Mouse (Mus musculus) left cerebral cortex, postnatal 25 days (tissue): ENCODE data around the gene Ifnar1. TPM values are rescaled to one million over a fixed set of nuclear protein-coding genes. Genes with fewer than 3 reads are reported as not detected.

Source experiments
- DNase-seq, 2 experiments: peaks; one replicate each; pipeline ENCODE4 v3.0.0; 2022; ENCODE audit warnings: low spot score in 2 of 2, mixed read lengths in 1 of 2
- intact Hi-C: fragments of 180-260 bp; cut with DNase I; formaldehyde crosslinking; loops from one replicate; pipeline ENCODE4 v1.15.1; 2025
- total RNA-seq, 2 experiments: library from RNA; stranded (reverse); gene quantifications; 2 replicates each; pipeline ENCODE4 v1.2.3; 2021

Gene Ifnar1
- total RNA-seq, 2 experiments from 2014 or later: 53.6 to 56.1 TPM

DNA sequence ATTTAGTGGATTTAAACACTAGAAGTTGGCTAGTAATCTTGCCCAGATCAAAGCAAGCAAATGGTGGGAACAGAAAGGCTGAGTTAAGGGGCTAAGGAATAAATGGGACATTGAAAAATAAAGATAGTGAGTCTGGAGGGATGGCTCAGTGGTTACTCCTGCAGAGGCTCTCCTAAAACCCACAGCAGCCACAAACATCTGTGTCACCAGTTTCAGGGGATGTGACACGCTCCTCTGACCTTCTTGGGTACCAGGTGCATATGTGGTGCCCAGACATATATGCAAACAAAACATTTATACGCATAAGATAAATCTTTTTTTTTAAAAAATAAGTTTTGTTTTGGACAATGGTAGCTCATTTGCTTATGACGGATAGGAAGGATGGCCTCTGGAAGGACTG, 25.6 kb upstream of the Ifnar1 start:
- DNase-seq: no peak
- intact Hi-C loops: no loop called here

DNA sequence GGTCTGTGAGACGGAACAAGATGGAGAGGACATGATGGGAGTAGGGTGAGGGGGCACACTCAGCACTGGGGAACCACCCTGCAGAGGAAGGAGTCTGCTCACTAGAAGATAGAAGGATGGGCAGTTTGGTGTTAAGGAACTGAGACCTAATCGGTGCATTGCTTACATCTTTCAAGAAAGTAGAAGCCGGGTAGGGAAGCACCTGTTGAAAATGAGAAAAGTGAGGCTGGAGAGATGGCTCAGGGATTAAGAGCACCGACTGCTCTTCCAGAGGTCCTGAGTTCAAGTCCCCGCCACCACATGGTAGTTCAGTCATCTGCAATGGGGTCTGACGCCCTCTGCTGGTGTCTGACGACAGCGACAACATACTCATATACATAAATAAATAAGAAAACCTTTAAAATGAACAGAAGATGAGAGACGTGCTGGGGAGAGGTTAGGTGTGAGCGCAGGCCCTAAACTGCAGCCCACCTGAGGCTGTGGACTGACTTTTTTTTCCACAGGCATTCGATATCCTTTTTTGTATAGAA, 25.1 kb upstream of the Ifnar1 start:
- DNase-seq: no peak
- intact Hi-C loops: loop anchor here (5.0 kb wide), 1 partner anchor 98 kb away; no protein-coding TSS in a partner anchor

DNA sequence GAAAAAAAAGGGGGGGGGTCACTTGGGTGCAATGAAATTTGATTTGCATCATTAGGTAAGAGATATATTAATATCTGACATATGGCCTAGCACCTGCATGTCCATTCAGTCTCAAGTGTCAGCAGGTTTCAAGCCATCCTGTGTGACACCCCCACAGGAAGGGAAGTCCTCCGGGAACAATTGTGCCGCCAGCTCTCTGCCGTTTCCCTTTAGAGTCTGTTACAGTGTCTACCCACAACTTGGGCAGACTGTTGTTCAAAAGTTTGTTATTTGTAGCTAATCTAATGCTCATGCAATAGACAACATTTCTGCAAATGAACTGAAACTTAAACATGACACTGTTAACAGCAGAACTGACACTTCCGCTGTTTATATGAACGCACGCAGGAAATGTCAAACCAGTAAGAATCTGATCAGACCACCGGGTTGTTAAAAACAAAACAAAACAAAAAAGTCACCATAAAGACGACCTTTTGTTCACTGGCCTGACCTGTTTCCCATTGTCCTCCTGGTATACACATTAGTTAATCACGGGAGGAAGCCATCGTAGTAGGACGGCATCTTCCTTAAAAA, 23.9 kb upstream of the Ifnar1 start:
- no peak for DNase-seq
- intact Hi-C loops: loop anchor here (5.0 kb wide), 1 partner anchor 99 kb away; no protein-coding TSS in a partner anchor

DNA sequence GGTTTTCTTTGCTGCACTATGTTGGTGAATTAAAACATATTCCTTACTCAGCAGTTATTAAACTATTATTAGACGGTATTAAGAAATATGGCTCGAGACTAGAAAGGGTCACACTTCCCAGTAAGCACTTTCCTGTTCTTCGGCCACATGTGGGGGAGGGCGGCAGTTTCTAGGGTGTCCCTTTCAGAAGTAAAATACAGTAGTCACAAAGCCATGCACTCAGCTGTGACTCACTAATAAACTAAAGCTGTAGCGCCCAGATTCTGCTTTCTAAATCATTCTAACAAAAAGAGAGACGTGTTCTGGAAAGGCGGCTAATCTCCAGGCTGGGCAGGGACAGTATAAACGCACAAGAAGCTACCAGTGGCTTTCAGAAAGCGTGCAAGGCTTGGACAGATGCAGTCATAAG, 23.3 kb upstream of the Ifnar1 start:
- no peak for DNase-seq
- intact Hi-C loops: loop anchor here (5.0 kb wide), 1 partner anchor 99 kb away; no protein-coding TSS in a partner anchor

DNA sequence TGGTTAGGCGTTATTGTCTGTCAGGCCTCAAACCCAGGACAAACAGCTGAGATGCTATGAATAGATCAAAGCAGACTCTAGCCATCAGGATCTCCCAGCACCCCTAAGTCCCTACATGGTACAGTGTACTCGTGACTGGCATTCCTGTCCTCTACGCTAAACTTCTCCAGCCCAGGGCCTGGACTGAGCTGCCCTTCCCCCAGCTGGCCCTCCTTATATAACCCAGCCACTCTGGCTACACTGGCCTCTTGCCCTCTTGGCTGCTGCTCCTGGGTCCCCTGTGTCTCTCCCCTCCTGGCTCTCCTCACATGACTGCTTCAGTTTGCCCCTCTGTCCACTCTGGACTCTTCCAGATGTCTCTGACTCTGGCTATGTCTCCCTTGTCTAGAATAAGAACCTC, 22.4 kb upstream of the Ifnar1 start:
- no peak for DNase-seq
- intact Hi-C loops: loop anchor here (5.0 kb wide), 1 partner anchor 100 kb away; no protein-coding TSS in a partner anchor

DNA sequence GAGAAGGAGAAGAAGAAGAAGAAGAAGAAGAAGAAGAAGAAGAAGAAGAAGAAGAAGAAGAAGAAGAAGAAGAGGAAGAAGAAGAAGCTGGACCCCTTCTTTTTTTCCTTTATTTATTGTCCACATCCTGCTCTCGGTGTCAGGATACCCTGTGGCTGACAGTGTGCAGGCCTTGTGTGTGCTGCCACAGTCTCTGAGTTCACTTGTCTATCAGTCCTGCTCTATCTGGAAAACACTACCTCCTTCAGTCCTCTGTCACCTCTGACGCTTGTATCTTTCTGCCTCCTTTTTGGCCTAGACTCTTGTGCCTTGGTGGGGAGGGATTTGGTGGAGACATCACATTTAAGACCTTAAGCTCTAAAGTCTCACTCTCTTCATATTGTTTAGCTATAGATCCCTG, 21.6 kb upstream of the Ifnar1 start:
- DNase-seq: no peak
- intact Hi-C loops: loop anchor here (5.0 kb wide), 1 partner anchor 101 kb away; no protein-coding TSS in a partner anchor

DNA sequence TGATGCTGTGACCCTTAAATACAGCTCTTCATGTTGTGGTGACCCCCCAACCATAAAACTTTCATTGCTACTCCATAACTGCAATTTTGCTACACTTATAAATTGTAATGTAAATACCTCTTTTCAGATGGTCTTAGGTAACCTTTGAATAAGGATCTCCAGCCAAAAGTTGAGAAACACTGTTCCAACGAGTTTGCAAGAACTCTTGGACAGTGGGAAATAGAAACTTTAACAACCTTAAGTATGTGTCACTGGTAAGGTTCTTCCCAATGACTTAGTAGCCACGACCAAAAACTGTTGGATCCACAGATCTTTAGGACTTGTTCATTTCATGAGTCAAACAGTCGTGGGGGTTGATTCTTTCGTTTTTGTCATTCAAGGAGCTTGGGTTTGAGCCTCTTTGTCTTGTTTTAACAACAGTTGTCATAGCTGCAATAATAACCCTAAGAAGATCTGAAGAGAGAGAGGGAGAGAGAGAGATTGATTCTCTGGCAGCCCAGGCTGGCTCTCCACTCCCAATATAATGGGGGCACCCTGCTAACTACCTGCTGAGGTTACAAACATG, 21.1 kb upstream of the Ifnar1 start:
- intact Hi-C loops: loop anchor here (5.0 kb wide), 1 partner anchor 102 kb away; no protein-coding TSS in a partner anchor
- no peak for DNase-seq

DNA sequence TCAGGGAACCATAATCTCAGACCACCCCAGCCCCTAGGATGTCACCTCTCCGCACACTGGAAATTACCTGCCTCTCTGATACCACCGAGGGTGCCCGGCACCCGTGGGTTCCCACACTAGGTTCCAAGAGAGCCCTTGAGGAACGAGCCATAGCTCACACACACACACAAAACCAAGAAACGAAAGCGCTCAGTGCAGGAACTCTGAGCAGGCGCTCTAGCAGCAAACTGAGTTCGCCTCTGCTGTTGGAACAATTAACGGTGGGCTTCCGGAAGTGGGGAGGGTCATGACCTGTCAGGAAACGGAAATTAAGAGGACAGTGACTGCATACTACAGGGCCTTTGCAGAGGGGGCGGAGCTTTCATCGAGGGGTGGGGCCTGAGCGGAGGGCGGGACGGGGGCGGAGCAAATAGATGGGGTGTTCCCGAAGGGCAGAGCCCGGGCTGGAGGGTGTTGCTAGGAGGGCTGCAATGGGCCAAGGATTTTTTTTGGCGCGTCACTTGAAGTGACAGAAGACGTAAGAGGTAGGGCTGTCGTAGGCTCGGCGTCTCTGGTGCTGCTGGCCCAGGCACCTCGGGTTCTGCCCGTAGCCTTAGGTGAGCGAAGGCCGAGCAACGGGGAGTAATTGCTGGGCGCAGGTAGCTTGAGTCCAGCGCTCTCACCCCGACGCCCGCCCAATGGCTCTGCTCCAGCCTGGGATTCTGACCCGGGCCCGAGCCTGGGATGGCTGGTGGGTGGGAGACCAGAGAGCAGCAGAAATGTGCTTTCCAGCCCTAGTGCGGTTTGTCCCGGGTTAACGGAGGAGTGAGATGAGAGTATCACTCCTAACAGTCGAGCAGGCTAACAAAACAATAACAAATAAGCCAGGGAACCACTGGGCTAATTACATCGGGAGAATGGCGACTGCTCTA, 20.2 kb upstream of the Ifnar1 start:
- peak; percentile 72 to 83 for DNase-seq
- intact Hi-C loops: loop anchor here (5.0 kb wide), 1 partner anchor 103 kb away; no protein-coding TSS in a partner anchor

DNA sequence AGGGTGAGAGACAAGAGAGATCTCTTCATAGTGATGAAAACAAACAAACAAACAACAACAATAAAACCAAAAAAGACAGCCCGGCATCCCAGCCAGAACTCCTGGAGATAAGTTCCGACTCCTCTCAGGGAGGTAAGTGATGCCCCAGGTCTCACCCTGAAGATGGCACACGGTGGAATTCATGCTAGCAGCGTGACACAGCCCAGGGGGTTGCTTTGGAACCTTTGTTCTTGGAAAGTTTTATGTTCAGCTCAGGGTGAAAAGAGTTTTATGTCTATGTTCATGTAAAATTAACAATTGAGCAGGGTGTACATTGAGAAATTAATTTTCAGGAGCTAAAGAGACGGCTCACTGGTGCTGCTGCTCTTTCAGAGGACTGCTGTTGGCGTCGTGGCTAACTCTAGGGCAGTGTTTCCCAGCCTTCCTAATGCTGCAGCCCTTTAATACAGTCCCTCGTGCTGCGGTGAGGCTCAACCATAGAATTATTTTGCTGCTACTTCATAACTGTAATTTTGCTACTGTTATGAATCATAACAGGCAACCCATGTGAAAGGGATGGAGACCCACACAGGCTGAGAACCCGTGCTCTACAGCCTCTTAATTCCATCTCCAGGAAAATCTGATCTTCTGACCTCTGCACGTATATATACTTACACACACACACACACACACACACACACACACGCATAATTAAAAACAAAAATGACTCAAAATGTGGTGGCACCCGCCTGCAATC, 19.4 kb upstream of the Ifnar1 start:
- no peak for DNase-seq
- intact Hi-C loops: no loop called here

DNA sequence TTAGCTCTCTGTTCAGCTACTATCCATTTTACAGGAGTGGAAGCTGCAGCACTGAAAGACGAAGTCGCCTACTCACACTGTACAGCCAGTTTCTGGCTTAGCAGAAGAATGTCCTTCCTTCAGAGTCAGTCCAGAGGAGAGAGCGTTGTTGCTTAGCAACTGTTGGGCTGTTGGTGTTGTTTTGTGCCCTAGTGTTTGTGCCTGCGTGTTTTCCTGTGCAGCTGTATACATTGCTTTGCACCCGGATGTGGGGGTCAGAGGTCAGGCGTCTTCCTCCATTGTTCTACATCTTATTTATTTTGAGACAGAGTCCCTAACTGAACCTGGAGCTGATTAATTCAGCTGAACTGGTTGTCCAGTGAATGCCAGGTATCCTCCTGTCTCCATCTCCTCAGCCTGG, 18.5 kb upstream of the Ifnar1 start:
- intact Hi-C loops: no loop called here
- DNase-seq: peak; percentile 22 to 55

DNA sequence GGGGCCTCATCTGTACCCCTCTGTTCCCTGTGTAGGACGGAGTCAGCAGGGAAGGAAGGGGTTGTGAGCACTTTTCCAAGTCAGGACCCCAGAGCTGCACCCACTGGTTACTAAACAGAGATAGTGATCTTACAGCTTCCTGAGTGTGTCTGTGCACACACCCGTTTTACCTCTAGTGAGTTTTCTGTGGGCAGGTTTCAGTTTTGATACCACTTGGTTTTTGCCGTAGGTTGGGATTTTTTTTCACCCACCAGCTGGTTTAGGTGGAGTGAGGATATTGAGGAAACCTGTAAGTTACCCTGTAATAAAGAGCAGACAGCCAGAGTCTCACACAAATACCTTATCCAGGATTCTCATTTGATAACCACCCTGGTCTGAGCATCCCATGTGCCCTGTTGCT, 14.6 kb upstream of the Ifnar1 start:
- DNase-seq: no peak
- intact Hi-C loops: no loop called here

DNA sequence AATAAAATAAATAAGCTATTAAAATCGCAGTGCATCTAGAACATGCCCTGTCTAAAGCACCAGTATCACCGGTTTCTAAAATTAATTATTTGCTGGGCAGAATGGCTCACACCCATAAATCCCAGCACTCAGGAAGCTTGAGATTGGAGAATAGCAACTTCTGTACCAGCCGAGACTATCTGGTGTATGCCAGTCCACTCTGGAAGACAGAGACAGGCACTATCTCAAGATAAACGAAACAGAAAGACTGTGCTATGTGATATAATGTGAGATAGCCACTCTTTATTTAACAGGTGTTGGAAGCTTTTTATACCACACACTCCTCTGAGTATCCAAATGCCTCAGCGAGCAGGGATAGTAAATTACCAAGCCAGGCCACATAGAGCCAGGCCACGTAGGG, 13.6 kb upstream of the Ifnar1 start:
- intact Hi-C loops: no loop called here
- DNase-seq: no peak

DNA sequence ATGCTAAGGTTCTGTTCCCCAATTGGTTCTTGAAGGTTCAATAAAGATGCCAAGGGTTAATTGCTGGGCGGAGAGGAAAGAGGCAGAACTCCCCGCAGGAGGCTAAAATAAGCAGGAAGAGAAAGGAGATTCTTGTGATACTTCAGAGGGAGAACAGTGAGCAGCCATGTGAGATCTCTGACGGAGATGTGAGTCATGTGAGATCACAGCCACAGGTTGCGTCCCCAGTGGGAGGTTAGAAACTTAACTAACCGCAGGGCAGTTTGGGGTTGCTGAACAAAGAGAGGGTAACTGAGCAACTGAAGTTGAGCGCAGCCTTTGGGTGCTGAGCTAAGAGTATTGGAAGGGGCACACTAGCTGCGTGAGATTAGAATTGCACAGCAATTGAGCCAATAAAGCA, 9.3 kb upstream of the Ifnar1 start:
- no peak for DNase-seq
- intact Hi-C loops: no loop called here

DNA sequence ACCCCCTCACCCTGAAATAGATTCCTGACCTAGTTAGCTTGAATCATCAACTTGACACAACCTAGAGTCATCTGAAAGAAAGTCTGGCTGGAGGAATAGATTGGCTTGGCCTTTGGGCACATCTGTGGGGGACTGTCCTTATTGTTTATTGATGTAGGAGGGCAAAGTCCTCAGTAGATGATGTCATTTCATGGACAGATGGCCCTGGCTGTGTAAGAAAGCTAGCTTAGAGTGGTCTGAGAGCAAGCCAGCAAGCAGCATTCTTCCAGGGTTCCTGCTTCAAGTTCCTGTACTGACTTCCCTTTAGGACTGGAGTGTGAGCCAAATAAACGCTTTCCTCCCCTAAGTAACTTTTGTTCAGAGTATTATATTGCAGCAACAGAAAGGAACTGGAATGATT, 7.0 kb upstream of the Ifnar1 start:
- DNase-seq: no peak
- intact Hi-C loops: no loop called here

DNA sequence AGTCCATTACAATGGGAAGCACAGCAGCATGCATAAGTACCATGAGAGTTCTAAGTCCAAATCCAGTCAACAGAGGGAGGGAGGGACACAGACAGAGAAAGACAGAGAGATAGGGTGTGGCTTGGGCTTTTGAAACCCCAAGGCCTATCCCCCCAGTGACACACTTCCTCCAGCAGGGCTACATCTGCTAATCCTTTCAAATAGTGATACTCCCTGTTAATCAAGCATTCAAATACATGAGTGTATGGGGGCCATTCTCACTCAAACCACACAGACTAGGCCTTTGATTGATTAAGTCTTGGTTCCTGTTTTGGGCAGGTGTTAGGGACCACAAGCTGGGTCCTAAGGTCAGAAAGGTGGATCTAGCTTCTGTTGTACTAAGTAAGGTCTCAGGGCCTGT, 4.5 kb upstream of the Ifnar1 start:
- DNase-seq: no peak
- intact Hi-C loops: no loop called here

DNA sequence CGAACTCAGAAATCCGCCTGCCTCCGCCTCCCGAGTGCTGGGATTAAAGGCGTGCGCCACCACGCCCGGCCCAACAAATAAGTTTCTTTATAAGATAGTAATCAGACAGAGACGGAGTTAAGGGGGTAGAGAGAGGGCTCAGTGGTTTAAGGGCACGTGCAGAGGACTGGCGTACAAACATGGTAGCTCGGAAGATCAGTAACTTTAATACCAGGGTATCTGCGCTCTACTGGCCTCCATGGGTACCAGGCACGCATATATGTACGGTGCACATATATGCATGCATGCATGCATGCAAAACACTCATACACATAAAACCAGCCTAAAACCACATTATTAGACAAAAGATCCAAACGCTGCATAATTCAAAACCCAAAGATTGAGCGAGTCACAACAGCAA, 651 bp upstream of the Ifnar1 start:
- DNase-seq: no peak
- intact Hi-C loops: loop anchor here (2.0 kb wide), 1 partner anchor 78 kb away; the partner anchor contains the start of gene Il10rb

DNA sequence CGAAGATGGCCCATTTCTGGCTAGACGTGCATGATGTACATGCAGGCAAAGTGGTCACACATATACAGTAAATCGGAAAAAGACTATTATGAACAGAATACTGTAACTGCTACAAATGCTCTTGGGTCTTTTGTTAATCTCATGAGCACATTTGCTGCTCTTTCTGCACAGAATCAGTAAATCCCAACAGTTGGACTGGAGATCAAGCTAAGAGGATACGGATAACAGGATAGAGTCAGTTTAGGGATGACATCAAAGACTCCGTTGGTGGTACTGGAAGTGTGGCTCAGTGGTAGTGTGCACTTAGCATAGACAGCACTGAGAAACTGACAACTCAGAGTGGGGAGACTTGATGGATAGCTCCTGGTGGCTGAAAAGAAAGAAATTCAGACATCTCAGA, 803 bp downstream of the Ifnar1 start:
- no peak for DNase-seq
- intact Hi-C loops: loop anchor here (2.0 to 5.0 kb wide), 2 partner anchors 79 to 114 kb away; partner anchors contain the start of genes Ifnar2 and Il10rb

DNA sequence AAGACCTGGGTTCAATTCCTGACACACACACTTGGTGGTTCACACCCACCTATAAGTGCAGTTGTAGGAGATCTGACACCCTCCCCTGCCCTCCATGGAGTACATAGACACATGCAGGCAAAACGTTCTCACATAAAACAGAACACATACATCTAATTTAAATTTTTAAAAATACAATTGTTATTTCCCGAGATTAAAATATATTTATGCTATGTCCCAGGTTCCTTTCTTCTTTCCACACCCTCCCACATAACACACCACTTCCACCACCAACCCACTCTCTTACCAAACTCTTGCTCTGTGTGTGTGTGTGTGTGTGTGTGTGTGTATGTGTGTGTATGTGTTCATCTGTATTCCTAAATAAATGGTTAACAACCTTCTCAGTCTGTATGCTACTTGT, 3.0 kb downstream of the Ifnar1 start:
- intact Hi-C loops: loop anchor here (5.0 kb wide), 1 partner anchor 116 kb away; the partner anchor contains the start of gene Ifnar2
- peak in 1 of 2 experiments; percentile 57 for DNase-seq

DNA sequence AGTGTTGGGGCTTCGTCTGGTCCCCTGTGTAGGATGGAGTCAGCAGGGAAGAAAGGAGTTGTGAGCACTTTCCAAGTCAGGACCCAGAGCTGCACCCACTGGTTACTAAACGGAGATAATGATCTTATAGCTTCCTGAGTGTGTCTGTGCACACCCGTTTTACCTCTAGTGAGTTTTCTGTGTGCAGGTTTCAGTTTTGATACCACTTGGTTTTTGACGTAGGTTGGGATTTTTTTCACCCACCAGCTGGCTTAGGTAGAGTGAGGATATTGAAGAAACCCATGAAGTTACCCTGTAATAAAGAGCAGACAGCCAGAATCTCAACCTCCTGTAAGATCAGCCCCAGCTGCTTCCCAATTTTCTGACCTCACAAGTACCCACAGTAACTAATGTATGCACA, 5.9 kb downstream of the Ifnar1 start:
- DNase-seq: peak in 1 of 2 experiments; percentile 16
- intact Hi-C loops: no loop called here
